Mouse (Mus musculus) megakaryocyte-erythroid progenitor cell, adult 5-6 weeks (primary cell): ENCODE results near the gene Slc22a2. TPM values are rescaled to one million over a fixed set of nuclear protein-coding genes. Genes with fewer than 3 reads are reported as not detected.

Experiments
- ATAC-seq: replicated peaks from 2 replicates; pipeline ENCODE4 v1.8.0; 2016; ENCODE audit warnings: mild to moderate bottlenecking, inconsistent platforms; ENCODE audit not compliant: severe bottlenecking, poor library complexity, low FRiP score, low TSS enrichment
- total RNA-seq, 2 experiments: library from RNA; stranded (forward) in 1 of 2; stranded (reverse) in 1 of 2; fragments of 200-1000, 215-1000 nt in 1 of 2; fragments of >200 nt in 1 of 2; fragmentation: Nextera tagmentation in 1 of 2; gene quantifications; 2 replicates each; pipeline ENCODE4 v1.2.3; 2014 to 2017

The Slc22a2 gene
- total RNA-seq, 2 experiments from 2014 or later, result not detected

DNA sequence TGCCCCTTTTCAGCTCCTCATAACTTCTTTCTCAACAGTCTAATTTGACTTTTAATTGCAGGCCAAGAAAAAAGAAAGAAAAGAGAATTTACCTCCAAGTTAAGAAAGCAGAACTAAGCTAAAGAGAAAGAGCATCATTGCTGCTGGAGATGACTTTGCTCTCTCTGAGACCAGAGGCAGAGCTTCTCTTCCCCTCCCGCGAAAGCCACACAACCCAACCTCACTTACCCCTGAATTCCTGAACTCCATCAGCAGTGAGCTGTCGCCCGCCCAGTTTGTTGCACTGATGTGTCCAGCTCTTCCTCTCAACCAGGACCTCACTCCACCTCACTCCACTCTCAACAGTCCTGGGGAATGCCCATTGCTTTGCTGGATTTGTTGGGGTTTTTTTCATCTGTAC, 44.1 kb downstream of the Slc22a2 start:
- no peak for ATAC-seq

DNA sequence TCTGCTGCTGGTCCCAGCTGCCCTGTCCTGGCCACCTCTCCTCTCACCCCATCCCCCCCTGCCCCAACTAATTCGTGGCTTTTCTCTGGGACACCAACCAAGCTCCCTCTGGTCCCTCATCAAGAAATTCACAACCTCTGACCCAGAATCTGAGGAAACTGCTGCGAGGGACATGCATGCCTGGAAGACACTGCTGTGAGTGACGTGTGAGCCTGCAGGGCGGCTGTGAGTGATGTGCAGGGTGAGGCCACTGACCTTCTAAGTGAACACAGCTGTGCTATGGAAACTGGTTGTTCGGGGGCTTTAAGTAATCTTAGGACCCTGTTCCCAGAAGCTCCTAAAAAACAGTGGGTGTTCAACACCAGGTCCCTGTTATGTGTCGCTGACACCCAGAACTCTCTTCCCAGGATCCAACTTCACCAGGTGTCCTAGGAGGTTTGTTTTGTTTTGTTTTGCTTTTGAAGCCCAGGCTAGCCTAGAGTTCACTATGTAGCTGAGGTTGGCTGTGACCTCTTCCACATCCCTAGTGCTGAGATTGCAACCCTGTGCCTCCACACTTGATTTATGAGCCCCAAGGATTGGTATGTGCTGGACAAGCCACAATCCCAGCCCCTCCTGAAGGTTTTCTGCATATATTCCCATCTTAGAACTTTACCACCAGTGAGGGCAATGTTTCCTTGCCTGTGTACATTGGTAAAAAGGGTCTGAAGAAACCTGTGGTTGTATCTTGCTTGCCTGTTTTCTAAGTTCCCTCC, 47.2 kb downstream of the Slc22a2 start:
- no peak for ATAC-seq

DNA sequence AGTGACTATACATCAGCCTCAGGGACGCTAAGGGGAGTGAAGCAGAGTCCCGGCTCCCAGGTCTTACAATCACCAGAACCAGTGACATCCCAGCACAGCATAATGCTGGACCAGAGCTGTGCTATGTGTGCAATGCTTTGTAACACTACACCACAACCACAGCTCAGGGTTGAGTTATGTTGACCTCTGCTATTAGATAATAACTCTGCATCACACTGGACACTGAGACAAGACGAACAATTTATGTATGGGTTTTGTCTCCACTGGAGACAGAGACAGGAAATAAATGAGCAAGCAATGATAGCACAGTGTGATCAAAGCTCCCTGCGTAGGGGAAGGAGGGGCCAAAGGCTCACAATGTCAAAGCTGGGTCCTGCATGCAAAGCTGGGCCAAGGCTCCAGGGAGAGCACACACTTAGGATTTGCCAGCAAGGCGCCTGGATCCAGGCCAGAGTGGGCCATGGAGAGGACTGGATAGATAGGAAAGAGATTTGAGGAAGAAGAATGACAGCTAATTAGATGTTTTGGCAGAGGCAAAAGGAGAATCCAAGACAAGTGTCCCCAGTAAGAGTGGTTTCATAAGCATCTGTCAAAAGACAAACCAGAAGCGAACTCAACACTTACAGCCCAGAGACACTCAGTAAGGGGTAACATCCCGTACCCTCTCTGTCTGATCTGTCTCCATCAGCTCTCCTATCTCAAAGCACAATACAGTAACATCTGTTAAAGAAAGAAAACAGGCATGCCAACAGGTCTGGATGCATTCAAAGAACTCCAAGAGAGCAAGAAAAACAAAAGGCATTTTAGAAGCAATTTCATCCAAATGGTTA, 48.1 kb downstream of the Slc22a2 start:
- no peak for ATAC-seq

DNA sequence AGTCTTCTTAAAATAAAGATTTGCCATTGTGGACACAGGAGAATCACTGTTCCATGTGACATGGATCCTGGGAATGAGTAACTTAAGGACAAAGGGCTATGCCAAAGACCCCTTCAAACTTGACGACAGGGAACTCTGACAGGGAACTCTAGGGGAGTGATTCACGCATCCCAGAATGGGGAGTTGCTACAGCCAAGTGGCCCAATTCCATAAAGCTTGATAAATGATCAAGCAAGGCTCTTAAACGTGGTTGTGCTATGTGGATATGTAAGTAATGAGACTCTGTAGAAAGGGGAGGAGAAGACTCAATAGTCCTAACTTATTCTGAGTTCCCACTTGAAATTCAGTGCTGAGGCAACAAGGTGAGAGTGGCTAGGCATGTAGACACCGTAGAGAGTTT, 50.9 kb downstream of the Slc22a2 start:
- no peak for ATAC-seq

DNA sequence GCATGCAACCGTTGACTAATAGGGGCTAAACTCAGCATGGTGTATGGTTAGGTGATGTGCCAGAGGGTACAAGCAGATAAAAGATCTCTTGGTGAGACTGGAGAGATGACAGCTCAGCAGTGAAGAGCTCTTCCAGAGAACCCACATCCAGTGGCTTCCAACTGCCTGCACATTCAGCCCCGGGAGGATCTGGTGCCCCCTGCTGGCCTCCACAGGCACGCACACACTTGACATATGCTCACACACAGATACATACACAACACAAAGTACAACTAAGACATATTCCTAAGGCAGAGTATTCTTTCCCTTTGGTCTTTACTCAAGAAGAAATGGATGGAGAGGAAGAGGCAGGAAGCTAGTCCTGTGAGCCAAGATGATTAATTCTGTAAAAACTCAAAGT, 55.7 kb downstream of the Slc22a2 start:
- ATAC-seq, result no peak

DNA sequence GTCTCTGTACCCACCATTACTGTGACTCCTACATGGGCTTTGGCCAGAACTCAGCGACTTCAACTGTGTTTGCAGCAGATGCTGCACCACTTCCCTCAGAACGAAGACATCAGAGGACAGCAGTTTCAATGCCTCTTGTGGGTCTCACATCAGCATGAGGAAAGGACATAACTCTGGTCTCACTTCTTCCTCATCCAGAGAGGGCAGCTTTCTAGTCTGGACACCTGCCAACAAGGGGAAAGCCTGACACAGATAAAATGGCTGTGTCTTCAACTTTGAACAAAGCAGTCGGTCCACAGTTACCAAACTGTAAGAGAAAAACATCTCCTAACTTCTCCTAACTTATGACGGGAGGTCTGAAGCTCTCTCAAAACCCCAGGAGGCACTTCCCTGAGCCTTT, 57.2 kb downstream of the Slc22a2 start:
- no peak for ATAC-seq

DNA sequence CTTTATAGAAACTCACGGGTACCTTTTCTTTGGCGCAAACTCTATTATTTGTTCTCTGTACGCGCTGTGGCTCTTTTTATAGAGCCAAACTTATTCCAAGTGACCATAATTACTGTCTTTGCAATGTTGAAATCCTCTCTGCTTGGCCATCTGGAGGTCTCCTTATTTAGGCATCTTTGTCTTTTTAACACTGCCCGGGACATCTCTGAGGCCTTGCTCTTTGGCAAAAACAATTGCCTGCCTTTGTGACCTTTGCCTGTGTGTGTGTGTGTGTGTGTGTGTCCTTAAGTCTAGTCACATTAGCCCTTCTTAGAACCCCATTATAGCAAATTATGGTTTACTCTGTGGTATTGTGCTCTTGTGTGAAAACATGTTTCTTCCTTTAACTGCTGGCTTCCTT, 61.5 kb downstream of the Slc22a2 start:
- ATAC-seq, result no peak

DNA sequence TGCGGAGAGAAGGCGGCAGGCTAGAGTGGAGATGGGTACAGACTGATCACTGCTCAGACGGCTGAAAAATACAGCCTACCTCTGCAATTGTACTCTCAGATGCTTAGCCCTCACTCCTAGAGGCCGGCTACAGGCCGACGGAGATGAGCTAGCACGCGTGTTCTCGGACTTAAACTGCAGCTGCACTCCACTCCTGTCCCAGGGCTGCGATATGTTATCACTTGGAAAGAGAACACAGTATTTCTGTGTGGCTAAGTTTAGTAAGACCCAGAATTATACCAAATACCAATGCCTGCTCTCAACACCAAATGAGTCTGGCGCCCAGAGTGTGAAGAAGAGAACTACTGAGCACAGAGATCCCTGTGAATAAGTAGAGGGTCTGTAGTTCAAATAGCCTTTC, 68.7 kb downstream of the Slc22a2 start:
- no peak for ATAC-seq

DNA sequence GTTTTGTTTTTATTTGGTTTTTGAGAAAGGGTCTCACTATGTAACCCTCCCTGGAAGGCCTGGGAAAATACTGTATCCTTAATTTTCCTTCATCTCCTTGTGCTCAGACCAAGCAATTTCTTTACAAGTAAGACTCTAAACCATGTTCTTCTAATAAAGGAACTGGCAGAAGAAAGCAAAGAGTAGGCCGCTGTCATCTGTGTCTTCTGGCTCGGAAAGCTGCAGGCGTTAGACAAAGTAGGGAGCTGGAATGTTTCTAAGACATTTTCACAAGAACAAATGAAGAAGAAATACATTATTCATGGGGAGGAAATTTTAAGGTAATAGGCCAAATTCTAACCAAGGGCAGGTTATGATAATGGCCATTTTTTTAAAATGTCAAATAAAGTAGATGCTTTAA, 70.1 kb downstream of the Slc22a2 start:
- ATAC-seq, result no peak

DNA sequence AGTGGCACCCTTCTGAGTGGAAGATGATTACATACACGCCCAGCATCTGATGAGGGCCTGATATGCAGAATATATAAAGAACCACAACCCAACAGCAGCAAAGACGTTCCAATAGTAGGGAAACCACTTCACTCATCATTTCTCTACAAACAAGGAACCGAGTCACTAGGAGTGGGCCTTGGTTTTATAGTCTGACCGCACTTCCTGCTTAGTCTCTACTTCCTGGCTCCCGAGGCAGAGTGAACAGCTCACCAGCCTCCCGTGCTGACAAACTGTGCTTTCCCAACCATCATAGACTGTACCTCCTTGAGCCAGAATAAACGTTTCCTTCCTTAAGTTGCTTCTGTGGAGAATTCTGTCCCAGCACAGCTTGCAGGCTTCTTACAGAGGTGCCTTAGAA, 71.9 kb downstream of the Slc22a2 start:
- no peak for ATAC-seq

DNA sequence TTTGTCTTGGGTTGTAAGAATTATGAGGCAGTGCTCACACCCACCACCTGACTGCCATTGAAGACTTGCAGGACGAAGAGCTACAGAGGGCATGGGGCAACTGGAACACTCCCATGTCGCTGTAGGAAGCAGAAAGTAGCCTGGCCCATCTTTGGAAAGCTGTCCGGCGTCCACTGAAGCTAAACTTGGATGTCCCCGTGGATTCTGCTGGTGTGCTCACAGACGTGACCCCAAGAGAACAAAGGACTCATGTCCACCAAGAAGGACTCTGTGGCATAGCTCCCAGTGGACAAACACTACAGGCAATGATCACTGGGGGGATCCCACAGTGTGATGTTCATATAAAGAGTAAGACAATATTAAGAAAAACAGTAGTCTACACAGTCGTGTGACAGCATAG, 74.9 kb downstream of the Slc22a2 start:
- no peak for ATAC-seq

DNA sequence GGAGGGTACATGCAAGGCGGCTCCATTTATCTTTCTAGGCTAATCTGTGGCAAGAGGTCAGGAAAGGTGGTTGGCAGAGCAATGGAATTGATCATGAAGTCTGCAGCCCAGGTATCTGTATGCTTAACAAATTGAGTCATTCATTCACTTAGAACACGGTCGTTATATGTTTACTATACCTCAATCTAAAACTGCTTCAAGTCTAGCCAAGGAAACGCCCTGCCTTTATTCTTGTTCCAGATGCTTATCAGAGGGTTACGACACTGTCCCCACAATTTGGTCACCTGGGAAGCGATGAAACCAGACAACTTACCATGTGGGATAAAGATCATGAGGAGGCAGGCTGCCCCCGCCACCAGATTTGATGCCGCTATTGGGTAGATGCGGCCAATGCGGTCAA, 75.3 kb downstream of the Slc22a2 start:
- no peak for ATAC-seq

DNA sequence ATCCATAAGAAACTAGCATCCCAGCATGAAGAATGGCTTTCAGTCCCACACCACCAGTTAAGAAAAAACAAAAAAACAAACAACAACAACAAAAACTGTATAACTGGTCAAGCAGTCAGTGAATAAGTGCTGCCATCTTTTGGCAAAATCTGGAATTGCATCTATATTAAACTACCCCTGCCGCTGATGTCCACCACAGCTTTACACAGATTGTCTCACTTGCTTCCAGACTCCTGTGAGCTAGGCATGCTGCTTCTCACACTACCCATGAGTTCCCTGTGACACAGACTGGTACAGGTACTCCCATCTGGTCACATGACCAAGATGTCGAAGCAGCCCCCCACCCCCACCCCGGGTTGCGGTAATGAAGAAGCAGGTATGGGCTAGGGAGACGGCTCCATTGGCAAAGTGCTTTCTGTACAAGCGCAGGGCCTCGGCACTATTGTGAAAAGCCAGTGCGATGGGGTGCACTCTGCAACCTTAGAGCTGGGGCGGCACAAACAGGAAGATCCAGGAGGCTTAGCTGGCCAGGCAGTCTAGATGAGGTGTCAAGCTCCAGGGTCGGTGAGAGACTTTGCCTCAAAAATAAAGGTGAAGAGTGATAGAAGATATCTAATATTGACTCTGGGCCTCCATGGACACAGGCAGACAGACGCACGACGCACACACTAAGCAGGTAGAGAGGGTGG, 76.8 kb downstream of the Slc22a2 start:
- peak; percentile 42 for ATAC-seq

DNA sequence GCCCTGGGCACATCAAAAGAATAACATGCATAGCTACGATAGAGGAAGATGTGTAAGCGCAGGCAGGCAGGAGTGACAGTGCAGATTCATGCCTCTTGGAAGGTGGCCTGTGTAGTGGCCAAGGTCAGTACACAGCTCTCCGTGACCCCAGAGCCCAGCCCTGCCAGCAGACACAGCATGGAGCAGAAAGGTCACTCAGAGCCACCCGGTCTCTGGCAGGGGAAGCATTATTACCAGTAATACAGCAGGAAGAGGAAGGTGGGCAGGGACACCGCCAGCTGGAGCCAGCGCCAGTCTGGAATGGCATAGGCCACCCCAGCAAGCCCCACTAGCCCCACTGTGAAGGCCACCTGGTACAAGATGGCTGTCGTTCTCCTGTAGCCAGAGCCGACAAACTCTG, 80.2 kb downstream of the Slc22a2 start:
- ATAC-seq, result no peak

DNA sequence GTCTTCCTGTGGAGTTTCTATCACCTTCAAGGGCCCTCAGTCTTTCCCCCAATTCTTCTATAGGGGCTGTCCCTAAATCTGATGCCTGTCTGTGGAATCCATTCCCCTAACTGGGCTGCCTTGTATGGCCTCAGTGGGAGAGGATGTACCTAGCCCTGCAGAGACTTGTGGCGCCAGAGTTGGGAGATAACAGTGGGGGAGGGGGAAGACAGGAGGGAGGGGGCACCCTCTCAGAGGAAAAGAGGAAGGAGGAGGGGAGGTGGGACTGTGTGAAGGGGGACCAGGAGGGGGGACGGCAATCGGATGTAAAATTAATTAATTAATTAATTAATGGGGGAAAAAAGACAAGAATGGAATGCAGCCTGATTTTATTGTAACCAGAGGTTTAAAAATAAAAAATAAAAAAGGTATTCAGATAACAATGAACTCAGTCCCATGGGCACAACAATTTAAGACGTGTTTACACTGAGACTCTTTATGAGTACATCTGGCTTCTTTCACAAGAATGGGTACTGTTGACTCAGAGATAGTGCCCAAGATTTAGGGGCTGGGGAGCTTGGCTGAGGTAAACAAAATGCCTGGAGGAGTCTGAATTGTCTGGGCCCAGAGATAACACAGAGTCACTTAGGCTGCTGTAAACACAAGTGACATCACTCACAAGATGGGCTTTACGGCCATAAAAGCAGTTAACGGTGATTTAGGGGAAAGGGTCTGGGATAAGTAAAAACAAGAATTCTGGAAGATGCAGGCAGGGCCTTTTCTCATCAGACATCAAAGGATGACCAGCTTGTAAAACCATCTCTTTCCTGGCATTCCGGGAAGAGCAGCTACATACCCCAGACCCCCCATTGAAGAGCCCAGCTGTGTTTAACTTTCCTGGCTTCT, 84.8 kb downstream of the Slc22a2 start:
- peak; percentile 87 for ATAC-seq

DNA sequence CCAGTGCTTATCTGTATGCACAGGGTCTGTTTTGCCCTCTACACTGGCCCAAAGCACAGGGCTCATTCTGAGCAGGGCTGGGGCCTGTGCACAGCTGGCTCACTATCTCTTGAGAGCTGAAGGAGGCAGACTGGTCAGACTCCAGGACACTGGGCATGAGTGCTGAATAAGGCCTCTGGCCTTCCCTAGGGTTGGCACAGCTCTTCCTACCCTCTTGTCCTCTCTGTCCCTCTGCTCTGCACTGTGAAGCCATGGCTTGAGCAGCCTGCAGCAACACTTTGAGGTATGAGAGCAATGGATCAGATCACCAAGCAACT, 85.4 kb downstream of the Slc22a2 start:
- ATAC-seq, result peak; percentile 71

DNA sequence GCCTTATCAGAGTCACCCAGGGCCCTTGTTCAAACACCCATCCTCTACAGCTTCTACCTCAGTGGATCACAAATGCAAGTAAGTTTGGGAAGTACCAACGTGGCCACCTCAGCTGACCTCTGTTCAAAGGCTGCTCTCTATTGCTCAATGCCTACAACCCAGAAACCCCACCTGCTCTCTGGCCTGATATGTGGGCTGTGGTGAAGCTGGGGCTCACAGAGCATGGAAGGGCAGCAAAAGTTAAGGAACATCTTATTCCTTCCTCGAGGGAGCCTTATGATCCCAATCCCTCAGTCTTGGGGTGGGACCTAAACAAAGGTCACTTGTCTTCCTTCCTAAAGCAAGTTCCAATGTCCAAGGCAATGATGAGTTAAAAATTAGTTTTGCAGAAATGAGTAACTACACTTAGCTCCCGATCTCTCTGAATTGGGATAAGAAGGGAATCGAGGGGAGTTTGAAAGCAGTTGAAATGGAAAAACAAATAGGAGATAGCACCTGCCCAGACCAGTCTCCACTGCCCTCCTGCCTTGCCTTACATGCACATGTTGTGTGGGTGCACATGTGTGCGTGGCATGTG, 87.2 kb downstream of the Slc22a2 start:
- no peak for ATAC-seq

DNA sequence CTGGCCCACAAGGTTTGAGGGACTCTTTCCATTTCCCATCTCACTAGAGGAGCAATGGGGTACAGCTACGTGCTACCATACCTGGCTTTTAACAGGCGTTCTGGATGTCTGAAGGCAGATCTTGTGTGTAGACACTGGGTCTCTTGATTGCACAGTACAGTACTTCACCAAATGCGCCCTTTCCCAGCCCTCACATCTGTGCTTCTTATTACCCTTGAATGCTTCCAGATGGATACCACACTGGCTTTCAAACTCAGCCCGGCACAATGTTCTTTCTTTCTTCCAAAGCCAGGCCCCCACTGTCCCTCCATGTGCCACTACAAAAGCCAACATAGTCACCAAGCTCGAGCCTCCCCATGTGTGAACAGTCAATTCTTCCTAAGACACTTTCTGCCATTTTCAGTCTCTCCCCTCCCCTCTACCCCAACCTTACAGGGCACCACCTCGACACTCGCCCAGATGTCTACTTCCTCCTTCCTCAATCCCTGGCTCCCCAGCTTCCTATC, 88.4 kb downstream of the Slc22a2 start:
- no peak for ATAC-seq

DNA sequence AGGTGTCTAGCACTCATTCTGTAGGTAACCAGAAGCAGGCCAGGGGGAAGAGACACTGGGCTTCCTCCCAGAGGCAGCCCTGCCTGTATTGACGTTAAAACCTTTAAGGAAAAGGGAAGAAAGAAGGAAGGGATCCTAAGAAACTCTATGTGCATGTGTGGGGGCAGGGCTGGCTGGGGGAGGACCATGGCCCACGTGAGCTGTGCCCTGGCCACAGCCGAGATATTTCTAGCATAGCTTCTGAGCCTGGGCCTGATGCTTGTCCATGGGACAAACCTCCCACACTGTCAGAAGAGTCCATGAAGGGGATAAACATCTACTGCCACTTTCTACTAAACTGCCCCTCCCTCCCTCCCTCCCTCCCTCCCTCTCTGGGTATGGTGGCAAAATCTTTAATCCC, 89.9 kb downstream of the Slc22a2 start:
- ATAC-seq, result no peak
